In genomic region chr3:137959456-137959855, GRCm38 (mm10) we compare ENCODE assay signal across 25 mouse cellular contexts. TPM values are rescaled to one million over a fixed set of nuclear protein-coding genes. Genes with fewer than 3 reads are reported as not detected.
A peak's percentile ranks its signal among the peaks of the same experiment; 100 is the strongest.
DNase-seq lines count a peak whose midpoint lies in the region; TF ChIP-seq lines count a peak whose summit lies in the region.
"Had no signal": no experiment of that assay in that cellular context is flagged by ENCODE, and none has a peak within 500 bp of the region (broad histone marks: within the 10 kb centered on the region; RNA-seq: fewer than 3 reads in every experiment).

No protein-coding gene starts in this region.

- no peaks in the 10 kb centered on the region for H3K27me3 ChIP-seq in testis, adult 2 months (ENCODE audit: control insufficient read depth, insufficient read depth, low read length)
- H3K27me3 ChIP-seq: embryonic facial prominence, embryonic 15.5 days; forebrain, embryonic 13.5 days; heart, embryonic 15.5 days; limb, embryonic 13.5 days; megakaryocyte, embryonic 14.5 days; midbrain, embryonic 13.5 days had no signal

- H3K36me3 ChIP-seq in testis, adult 2 months (ENCODE audit: control insufficient read depth, insufficient read depth, low read length), result no peaks in the 10 kb centered on the region
- H3K36me3 ChIP-seq: embryonic facial prominence, embryonic 10.5 days; embryonic facial prominence, embryonic 15.5 days; heart, embryonic 10.5 days; limb, embryonic 13.5 days; midbrain, embryonic 13.5 days had no signal

- H3K27ac ChIP-seq in testis, adult 2 months (ENCODE audit: control insufficient read depth, insufficient read depth, low read depth, low read length), result no peak overlapping the region
- H3K27ac ChIP-seq: embryonic facial prominence, embryonic 10.5 days; embryonic facial prominence, embryonic 15.5 days; forebrain, embryonic 13.5 days; heart, embryonic 10.5 days; heart, embryonic 15.5 days; layer of hippocampus, adult 2 months; limb, embryonic 13.5 days; midbrain, embryonic 13.5 days had no signal

- peaks cover 7% of the 10 kb centered on the region for H3K4me1 ChIP-seq in testis, adult 2 months (ENCODE audit: control insufficient read depth, insufficient read depth, low read length)

- TF ChIP-seq CTCF in testis, adult 2 months (IDR thresholded peaks at IDR 0.05; ENCODE audit: control insufficient read depth, insufficient read depth, insufficient replicate concordance, low read depth, low read length), result no peak

- peak; percentile 30 for DNase-seq in adrenal gland, adult 2 months
- no peak for DNase-seq in adrenal gland, adult (ENCODE audit: inconsistent age in 2 of 2, low spot score in 1 of 2)
- peak; percentile 37 to 49 for DNase-seq in cerebellum, postnatal 14 days
- DNase-seq in cerebellum, adult 9-10 months, result no peak
- DNase-seq in testis, postnatal 14 days (ENCODE audit: low spot score), result no peak
- DNase-seq in ovary, postnatal 14 days (ENCODE audit: low spot score), result no peak
- DNase-seq: adrenal gland, postnatal 10 days; gastrocnemius, postnatal 10 days; kidney, adult 18-20 months; kidney, postnatal 36 days; lung, adult 18-20 months; lung, postnatal 4 days; retina, postnatal 1 day; right cerebral cortex, postnatal 14 days; thymus, postnatal 14 days had no signal

- TF ChIP-seq POLR2A in testis, adult 2 months (IDR thresholded peaks at IDR 0.05; ENCODE audit: control insufficient read depth, low read depth, low read length), result no peak

- H3K4me3 ChIP-seq in testis, adult 2 months (ENCODE audit: control insufficient read depth, low read depth, low read length), result peak overlapping the region; percentile 51; the same call in 1 of the 2 replicates
- H3K4me3 ChIP-seq: embryonic facial prominence, embryonic 10.5 days; embryonic facial prominence, embryonic 15.5 days; forebrain, embryonic 13.5 days; heart, embryonic 10.5 days; heart, embryonic 15.5 days; layer of hippocampus, adult 2 months; limb, embryonic 13.5 days; midbrain, embryonic 13.5 days had no signal

RNA-seq across cellular contexts. Expression of gene Dapp1, which starts 21.9 kb away (rescaled TPM):
- total RNA-seq in adrenal gland, adult 2 months (2021), result 1 to 10 TPM; 3.8 to 4.7 TPM
- 1.8 and 2.6 TPM in 2 replicates for polyA plus RNA-seq in adrenal gland, adult 2 months (2012; rRNA removed)
- polyA plus RNA-seq in testis, adult 2 months (2012; rRNA removed), result 24.9 and 26.6 TPM in 2 replicates

RNA-seq across cellular contexts. Expression of gene Lamtor3, which starts 41.1 kb away (rescaled TPM):
- 10 to 100 TPM; 69.4 to 69.9 TPM for total RNA-seq in adrenal gland, adult 2 months (2021)
- 9.2 and 12.9 TPM in 2 replicates for polyA plus RNA-seq in adrenal gland, adult 2 months (2012; rRNA removed)
- polyA plus RNA-seq in testis, adult 2 months (2012; rRNA removed), result 12.9 and 15.0 TPM in 2 replicates

Comparison
In these comparisons a context has a peak if more than half of its experiments do, and no peak if none do; other contexts are left out.
1. DNase-seq: peak in adrenal gland, adult 2 months (single experiment) and cerebellum, postnatal 14 days (2 of 2); none in adrenal gland, adult (0 of 2), cerebellum, adult 9-10 months (single experiment), testis, postnatal 14 days (single experiment) and ovary, postnatal 14 days (single experiment).